Mouse (Mus musculus): ENCODE results near the gene Omp.

The Omp gene

GRCm38 (mm10) chr7:98103002-98103941 is 42.0 kb downstream of the Omp start:
- no peak for DNase-seq (ENCODE audit: extremely low read depth, low read depth)

DNA sequence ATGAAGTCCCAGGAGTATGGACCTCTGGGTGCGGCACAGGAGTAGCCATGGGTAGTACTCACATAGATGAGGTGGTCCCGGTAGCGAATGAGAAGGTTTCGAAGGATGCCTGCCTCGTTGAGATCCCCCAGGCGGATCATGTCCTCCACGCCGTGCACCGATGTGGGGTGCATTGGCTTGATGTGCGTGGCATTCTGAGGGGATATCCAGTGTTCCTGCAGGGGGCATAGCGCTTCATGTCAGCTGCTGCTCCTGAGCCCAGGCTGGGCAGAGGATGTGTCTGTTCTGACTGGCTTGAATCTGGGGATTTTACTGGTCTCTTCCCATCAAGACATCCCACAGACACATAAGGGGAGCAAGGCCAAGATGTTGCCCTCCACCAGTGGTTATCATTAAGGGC is 42.8 kb downstream of the Omp start:
- DNase-seq (ENCODE audit: extremely low read depth, low read depth): no peak

DNA sequence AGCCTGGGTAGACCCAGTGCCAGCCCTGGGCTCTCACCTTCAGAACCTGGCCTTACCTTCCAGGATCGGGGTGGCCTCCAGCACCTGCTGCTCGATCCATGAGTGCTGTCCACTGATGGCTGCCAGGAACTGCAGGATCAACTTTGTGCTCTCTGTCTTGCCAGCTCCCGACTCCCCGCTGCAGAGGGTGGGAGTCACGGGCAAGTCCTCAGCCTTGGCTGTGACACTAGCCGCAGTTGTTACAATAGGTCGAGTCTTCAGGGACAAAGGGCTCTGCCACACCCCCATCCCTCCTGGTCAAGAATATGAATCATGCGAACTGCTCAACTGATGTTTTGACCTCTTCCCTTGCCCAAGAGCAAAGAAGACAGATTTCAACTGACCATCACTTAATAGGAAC is 47.7 kb downstream of the Omp start:
- no peak for DNase-seq (ENCODE audit: extremely low read depth, low read depth)

DNA sequence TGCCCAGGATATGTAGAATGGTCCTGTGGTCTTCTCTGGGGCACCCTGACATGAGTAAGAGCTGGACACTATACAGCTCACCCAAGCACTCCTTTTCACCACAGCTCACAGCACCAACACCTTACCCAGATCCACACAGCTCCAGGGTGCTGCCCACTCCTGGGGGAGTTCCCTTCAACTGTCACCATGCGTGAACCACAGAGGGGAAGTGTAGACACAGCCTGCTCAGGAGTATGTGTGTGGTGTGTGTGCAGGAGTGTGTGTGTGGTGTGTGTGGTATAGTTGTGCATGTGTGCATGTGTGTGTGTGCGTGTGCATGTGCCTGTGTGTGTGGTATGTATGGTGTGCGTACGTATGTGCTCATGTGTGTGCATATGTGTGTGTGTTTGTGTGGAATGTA is 49.5 kb downstream of the Omp start:
- no peak for DNase-seq (ENCODE audit: extremely low read depth, low read depth)
